Mouse (Mus musculus) midbrain, embryonic 16.5 days (tissue): ENCODE results near the gene Dlst. TPM values are rescaled to one million over a fixed set of nuclear protein-coding genes. Genes with fewer than 3 reads are reported as not detected.

Experiments
- ATAC-seq: fragments of 200-750 bp; cut with Nextera tagmentation; 2 replicates; pipeline ENCODE4 v1.8.0; 2017; ENCODE audit warnings: moderate TSS enrichment
- H3K27ac ChIP-seq: fragments of 300-500 bp; sonication (generic); 2 replicates; pipeline ENCODE4 v1.5.1; 2014; ENCODE audit warnings: mild to moderate bottlenecking, low read length, mixed read lengths
- H3K27me3 ChIP-seq: fragments of 300-500 bp; sonication (generic); 2 replicates; pipeline ENCODE4 v1.6.1; 2014; ENCODE audit warnings: low read depth, low read length, mixed read lengths; ENCODE audit not compliant: control insufficient read depth, insufficient read depth
- H3K36me3 ChIP-seq: fragments of 300-500 bp; sonication (generic); 2 replicates; pipeline ENCODE4 v1.6.1; 2014; ENCODE audit warnings: mild to moderate bottlenecking, low read length, moderate library complexity, mixed read lengths; ENCODE audit not compliant: control insufficient read depth, insufficient read depth
- H3K4me1 ChIP-seq: fragments of 300-500 bp; sonication (generic); 2 replicates; pipeline ENCODE4 v1.6.1; 2014; ENCODE audit warnings: mild to moderate bottlenecking, low read length, mixed read lengths; ENCODE audit not compliant: control insufficient read depth, insufficient read depth
- H3K4me2 ChIP-seq: fragments of 300-500 bp; sonication (generic); 2 replicates; pipeline ENCODE4 v1.6.1; 2014; ENCODE audit warnings: mild to moderate bottlenecking, low read length, mixed read lengths
- H3K4me3 ChIP-seq: fragments of 300-500 bp; sonication (generic); 2 replicates; pipeline ENCODE4 v1.5.1; 2014; ENCODE audit warnings: low read depth, mild to moderate bottlenecking, low read length, moderate library complexity, mixed read lengths
- H3K9ac ChIP-seq: fragments of 300-500 bp; sonication (generic); 2 replicates; pipeline ENCODE4 v1.6.1; 2014; ENCODE audit warnings: low read depth, low read length, mixed read lengths
- H3K9me3 ChIP-seq: fragments of 300-500 bp; sonication (generic); replicated peaks from 2 replicates; pipeline ENCODE4 v1.6.1; 2014; ENCODE audit warnings: mild to moderate bottlenecking, low read length, mixed read lengths; ENCODE audit not compliant: control insufficient read depth, poor library complexity, severe bottlenecking
- WGBS: fragments of 180-500 bp; shearing (Covaris S2); extraction: QIAGEN DNeasy Blood & Tissue Kit; methylation state at CpG from one replicate; pipeline ENCODE4 v1.1.7; 2014; 5-methylcytosine and 5-hydroxymethylcytosine counted together
- polyA plus RNA-seq: library from polyadenylated mRNA; unstranded; fragments of >200 nt; fragmentation: Nextera tagmentation; extraction: Ambion mirVana; gene quantifications from 2 replicates; pipeline ENCODE4 v1.2.1, GENCODE M21; 2015

Gene Dlst
- polyA plus RNA-seq, 1 experiment from 2014 or later: 104 TPM

- Histone ChIP-seq H3K4me1 (no peaks in the 10 kb centered on the region), H3K4me2 (no peak overlapping the region), H3K36me3 (peaks cover 38% of the 10 kb centered on the region), H3K27me3 (no peaks in the 10 kb centered on the region), H3K4me3 (no peak overlapping the region), H3K9ac (no peak overlapping the region), H3K27ac (no peak overlapping the region), H3K9me3 (no peaks in the 10 kb centered on the region)
- WGBS: 98% methylated on average over 5 of the region's 5 CpGs
- no peak for ATAC-seq
Observed at GRCm38 (mm10) chr12:85124751-85125150, 14.1 kb downstream of the Dlst start.

DNA sequence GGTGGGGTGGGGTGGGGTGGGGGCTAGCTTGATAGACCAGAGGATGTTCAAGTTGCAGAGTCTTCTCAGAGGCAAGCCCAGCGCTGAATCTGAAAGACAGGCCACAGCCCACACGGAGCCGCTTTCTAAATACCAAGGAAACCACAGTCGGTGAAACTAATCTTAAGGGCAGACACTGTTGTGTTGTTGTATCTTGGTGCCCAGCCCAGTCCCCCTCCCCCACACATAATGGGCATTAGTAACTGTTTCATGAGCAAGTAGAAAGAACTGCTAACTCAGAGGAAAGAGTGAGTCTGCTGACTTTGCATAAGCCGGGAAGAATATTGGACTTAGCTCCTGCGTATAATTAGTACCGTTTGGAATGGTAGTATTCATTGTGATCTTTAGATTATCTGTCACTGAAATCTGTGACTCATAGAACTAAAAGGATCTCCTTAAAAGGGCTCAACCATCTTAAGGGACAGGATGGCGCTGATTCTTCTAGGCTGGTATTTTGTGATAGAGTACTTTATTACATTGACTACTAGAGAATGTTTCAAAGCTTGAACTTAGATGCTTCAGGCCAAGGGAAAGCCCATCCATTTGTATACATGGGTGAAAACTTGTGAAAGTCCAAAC is 16.5 kb downstream of the Dlst start:
- H3K36me3 ChIP-seq: peaks cover 51% of the 10 kb centered on the region
- WGBS: 82% methylated on average over 8 of the region's 8 CpGs
- no peak overlapping the region for H3K9ac ChIP-seq
- H3K4me2 ChIP-seq: no peak overlapping the region
- no peaks in the 10 kb centered on the region for H3K27me3 ChIP-seq
- H3K9me3 ChIP-seq: no peaks in the 10 kb centered on the region
- ATAC-seq: no peak
- no peak overlapping the region for H3K27ac ChIP-seq
- no peaks in the 10 kb centered on the region for H3K4me1 ChIP-seq
- H3K4me3 ChIP-seq: no peak overlapping the region

DNA sequence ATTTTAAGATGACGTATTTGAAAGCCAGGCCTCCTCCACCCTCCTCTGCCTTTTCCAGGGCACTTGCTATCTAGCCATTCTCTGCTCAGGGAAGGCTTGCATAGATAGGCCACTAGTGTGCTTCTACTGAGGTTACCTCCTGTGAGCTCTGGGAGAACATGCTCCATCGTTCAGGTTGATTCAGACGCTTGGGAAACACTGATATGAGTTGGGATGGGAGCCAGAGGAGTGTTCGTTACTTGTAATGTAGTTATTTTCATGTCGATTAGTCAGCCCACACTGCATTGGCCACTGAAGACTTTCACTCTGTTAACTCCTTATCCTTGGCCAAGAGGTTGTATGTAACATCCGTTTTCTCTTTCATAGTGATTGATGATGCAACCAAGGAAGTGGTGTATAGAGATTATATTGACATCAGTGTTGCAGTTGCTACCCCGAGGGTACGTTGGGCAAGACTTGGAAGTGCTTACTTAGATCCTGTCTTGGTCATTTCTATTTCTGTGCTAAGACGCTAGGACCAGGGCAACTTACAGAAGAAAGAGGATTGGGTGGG is 18.9 kb downstream of the Dlst start:
- Histone ChIP-seq H3K4me3 (no peak overlapping the region), H3K9ac (no peak overlapping the region), H3K4me1 (no peaks in the 10 kb centered on the region), H3K4me2 (no peak overlapping the region), H3K36me3 (peaks cover 42% of the 10 kb centered on the region), H3K9me3 (no peaks in the 10 kb centered on the region), H3K27ac (no peak overlapping the region), H3K27me3 (no peaks in the 10 kb centered on the region)
- 96% methylated on average over 9 of the region's 9 CpGs for WGBS
- no peak for ATAC-seq

DNA sequence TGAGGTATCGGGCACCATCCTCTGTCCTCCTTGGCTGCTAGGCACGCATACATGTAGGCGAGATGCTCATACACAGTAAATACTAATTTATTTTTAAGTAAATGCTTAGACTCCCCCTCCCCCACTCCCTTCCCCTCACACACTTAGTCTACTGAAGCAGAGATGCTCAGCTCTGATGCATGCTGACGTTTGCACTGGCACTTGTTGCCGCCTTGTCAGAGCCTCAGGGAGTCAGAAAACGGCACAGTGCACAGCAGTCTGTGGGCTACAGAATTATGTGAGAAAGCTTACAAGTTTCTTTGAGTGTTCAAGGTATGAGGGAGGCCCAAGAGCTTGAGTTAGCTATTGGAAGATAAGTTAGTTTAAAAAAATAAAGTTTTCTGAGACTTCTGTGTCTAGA is 20.7 kb downstream of the Dlst start:
- no peak overlapping the region for H3K27ac ChIP-seq
- H3K36me3 ChIP-seq: peaks cover 39% of the 10 kb centered on the region
- no peak overlapping the region for H3K4me3 ChIP-seq
- no peak for ATAC-seq
- 94% methylated on average over 6 of the region's 6 CpGs for WGBS
- no peak overlapping the region for H3K4me2 ChIP-seq
- no peaks in the 10 kb centered on the region for H3K27me3 ChIP-seq
- no peaks in the 10 kb centered on the region for H3K9me3 ChIP-seq
- no peak overlapping the region for H3K9ac ChIP-seq
- H3K4me1 ChIP-seq: no peaks in the 10 kb centered on the region

DNA sequence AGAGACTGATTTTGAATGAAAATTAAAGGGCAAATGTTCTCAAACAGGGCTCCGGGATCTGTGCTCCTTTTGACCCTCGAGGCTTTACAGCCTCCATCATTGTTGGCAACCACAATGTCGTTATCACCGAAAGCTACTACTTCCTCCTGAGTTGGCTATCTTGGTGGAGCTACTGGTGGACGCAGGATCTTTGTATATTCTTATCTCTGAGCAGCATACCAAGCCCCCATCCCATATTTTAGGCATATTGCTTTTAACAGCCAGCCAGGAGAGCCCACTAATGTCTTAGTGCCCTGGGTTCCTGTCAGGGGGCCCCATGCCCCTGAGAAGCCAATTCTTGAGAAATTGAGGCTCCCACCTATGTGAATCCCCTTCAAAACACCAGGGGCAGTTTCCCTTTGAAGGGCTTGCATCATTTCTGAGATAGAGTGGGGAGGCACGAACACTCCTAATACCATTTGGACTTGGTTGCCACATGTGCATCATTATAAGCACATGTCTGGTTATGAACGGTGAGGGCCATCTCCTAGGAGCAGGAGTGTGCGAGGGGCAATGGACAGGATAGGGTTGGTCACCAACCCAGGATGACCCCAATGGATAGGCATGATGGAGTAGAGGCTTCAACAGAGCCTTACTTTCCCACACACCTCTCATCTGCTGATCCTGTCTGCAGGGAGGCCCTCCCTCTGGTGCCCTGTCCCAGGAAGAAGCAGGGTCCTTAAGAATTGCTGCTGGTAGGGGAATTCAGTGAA is 23.6 kb downstream of the Dlst start:
- no peak overlapping the region for H3K27ac ChIP-seq
- WGBS: 90% methylated on average over 8 of the region's 8 CpGs
- ATAC-seq: no peak

GRCm38 (mm10) chr12:85135513-85136470 is 25.2 kb downstream of the Dlst start:
- H3K36me3 ChIP-seq: peaks cover 23% of the 10 kb centered on the region
- no peak; the same call in 1 of the 2 replicates for ATAC-seq
- 86% methylated on average over 19 of the region's 19 CpGs for WGBS

More for the DNA sequence above, 23.6 kb downstream of the Dlst start:
- Histone ChIP-seq H3K4me2 (no peak overlapping the region), H3K4me3 (no peak overlapping the region), H3K9ac (no peak overlapping the region), H3K4me1 (no peaks in the 10 kb centered on the region), H3K9me3 (no peaks in the 10 kb centered on the region), H3K36me3 (peaks cover 38% of the 10 kb centered on the region), H3K27me3 (no peaks in the 10 kb centered on the region)

GRCm38 (mm10) chr12:85136627-85137026 is 26.0 kb downstream of the Dlst start:
- Histone ChIP-seq H3K9ac (no peak overlapping the region), H3K4me2 (no peak overlapping the region), H3K27ac (no peak overlapping the region), H3K4me3 (no peak overlapping the region), H3K27me3 (no peaks in the 10 kb centered on the region), H3K36me3 (peaks cover 16% of the 10 kb centered on the region), H3K9me3 (no peaks in the 10 kb centered on the region), H3K4me1 (no peaks in the 10 kb centered on the region)
- WGBS: 78% methylated on average over 4 of the region's 4 CpGs
- no peak for ATAC-seq

More at GRCm38 (mm10) chr12:85135513-85136470, 25.2 kb downstream of the Dlst start:
- Histone ChIP-seq H3K27ac (no peak overlapping the region), H3K9me3 (no peaks in the 10 kb centered on the region), H3K27me3 (no peaks in the 10 kb centered on the region), H3K4me3 (no peak overlapping the region), H3K4me1 (no peaks in the 10 kb centered on the region), H3K9ac (no peak overlapping the region), H3K4me2 (no peak overlapping the region)

GRCm38 (mm10) chr12:85140036-85140701 is 29.5 kb downstream of the Dlst start:
- WGBS: 47% methylated on average over 18 of the region's 18 CpGs
- no peak overlapping the region for H3K4me3 ChIP-seq
- H3K9ac ChIP-seq: no peak overlapping the region
- H3K4me1 ChIP-seq: no peaks in the 10 kb centered on the region
- H3K4me2 ChIP-seq: no peak overlapping the region
- no peaks in the 10 kb centered on the region for H3K9me3 ChIP-seq
- H3K27ac ChIP-seq: no peak overlapping the region
- no peaks in the 10 kb centered on the region for H3K27me3 ChIP-seq
- H3K36me3 ChIP-seq: peaks cover 9% of the 10 kb centered on the region
- no peak for ATAC-seq
